Mouse (Mus musculus): ENCODE measurements at regions not wholly inside any gene's neighbourhood (a gene's known extent, or its start where the extent isn't known, plus 50 kb on each side); places are given as distances from the start of the nearest gene placed in this dataset.
"Not testable (repeated sequence)": the region's sequence is repeated elsewhere in the genome, so short reads cannot be mapped to it uniquely, and the experiment has no call there.

DNA sequence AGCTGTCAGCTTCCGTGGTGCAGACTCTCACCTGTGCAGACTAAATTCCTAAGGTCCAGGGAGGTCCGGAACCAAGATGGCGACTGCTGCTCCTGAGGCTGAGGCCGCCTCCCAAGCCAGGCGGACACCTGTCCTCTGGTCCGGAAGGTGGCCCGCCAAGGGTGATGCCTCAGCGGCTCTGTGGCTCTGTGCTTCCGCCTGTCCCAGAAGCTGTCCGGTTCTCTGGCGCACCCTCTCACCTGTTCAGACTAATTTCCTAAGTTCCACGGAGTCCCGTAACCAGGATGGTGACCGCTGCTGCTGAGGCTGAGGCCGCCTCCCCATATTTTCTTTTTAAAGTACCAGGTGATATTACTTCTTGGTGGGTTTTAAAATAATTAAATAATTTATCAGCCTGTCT, 65.4 kb upstream of the B3galnt2 start:
- ATAC-seq (replicated peaks; ENCODE audit: low FRiP score, low TSS enrichment, poor library complexity, severe bottlenecking): not testable (repeated sequence)

DNA sequence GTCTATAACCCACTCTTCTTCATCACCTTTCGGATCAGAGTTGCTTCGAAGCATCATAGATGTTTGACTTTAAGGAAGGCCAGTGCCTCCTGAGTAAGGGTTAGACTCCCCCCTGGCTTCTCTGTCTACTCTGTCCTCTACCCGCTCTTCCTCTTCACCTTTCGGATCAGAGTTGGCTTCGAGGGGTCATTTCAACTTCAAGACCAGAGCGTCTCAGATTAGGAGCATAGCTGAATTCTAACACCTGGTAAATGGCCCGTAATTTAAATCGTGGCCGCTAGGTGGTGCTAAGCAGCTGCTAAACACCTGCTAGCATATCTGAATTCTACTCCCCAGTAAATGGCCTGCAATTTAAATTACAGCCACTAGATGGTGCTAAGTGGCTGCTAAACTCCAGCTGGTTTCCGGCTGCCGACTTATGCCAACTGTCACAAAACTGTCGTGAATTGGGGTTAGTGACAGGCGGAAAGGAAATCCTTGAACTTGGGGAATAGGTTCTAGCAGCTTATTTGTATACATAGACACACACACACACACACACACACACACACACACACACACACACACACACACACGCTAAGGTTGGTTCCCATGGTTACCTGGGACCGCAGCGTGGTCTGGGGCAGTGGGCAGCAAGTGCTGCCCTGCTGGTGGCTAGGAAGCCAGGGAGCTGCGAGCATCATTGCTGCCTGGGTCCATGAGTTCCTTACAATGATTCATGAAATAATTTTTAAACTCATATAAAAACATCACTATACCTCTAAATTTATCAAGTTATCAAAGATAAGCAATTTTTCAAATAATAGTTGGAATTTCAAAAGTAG, 64.8 kb upstream of the B3galnt2 start:
- peak; percentile 100 for ATAC-seq (replicated peaks; ENCODE audit: low FRiP score, low TSS enrichment, poor library complexity, severe bottlenecking)

DNA sequence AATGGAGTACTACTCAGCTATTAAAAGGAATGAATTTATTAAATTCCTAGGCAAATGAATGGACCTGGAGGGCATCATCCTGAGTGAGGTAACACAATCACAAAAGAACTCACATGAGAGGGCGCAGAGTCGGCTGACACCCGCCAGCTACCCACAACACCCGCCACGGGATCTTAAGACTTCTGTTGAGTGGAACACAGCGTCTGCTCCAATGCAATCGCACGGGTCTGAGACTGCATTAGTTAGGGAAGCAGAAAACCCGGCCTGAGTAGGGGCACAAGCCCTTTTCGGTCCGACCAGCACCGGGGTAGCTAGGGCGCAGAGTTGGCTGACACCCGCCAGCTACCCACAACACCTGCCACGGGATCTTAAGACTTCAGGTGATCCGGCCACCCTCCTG, 52.1 kb upstream of the B3galnt2 start:
- not testable (repeated sequence) for ATAC-seq (replicated peaks; ENCODE audit: low FRiP score, low TSS enrichment, poor library complexity, severe bottlenecking)

All from megakaryocyte-erythroid progenitor cell, adult 5-6 weeks (primary cell).